Mouse (Mus musculus): ENCODE measurements around the gene Ppp1r21.

GRCm38 (mm10) chr17:88530667-88531066 is 749 bp downstream of the Ppp1r21 start:
- TF ChIP-seq CTCF (IDR thresholded peaks at IDR 0.05; ENCODE audit: insufficient read depth, low read depth, low read length): no peak
- TF ChIP-seq POLR2A (IDR thresholded peaks at IDR 0.05; ENCODE audit: insufficient read depth, low read depth, low read length): no peak
